Mouse (Mus musculus): ENCODE measurements around the gene Sec14l1.

GRCm38 (mm10) chr11:117113377-117113776 is 1.6 kb upstream of the Sec14l1 start:
- TF ChIP-seq EP300 (IDR thresholded peaks at IDR 0.05; ENCODE audit: low read depth in 1 of 2, low read length in 2 of 2) = no peak
- peak; percentile 81 to 84 (median 84) for TF ChIP-seq CTCF (IDR thresholded peaks at IDR 0.05 in 2 of 3, conservative IDR thresholded peaks at IDR 0.05 in 1 of 3; ENCODE audit: control insufficient read depth in 1 of 3, insufficient read depth in 1 of 3, low read depth in 2 of 3, low read length in 3 of 3, poor library complexity in 1 of 3, severe bottlenecking in 1 of 3)
- TF ChIP-seq SMC3 (IDR thresholded peaks at IDR 0.05; ENCODE audit: low read depth, low read length) = peak; percentile 59
- TF ChIP-seq MAX (IDR thresholded peaks at IDR 0.05; ENCODE audit: low read length) = no peak; the same call in 1 of the 2 replicates
- 0 out of 2 replicates have a peak, but pooled peaks have one; percentile 17 for TF ChIP-seq GATA1 (IDR thresholded peaks at IDR 0.05; ENCODE audit: low read depth, low read length)
- peak in 1 of 2 experiments; percentile 6; a peak in 1 of 4 replicates for TF ChIP-seq POLR2A (IDR thresholded peaks at IDR 0.05; ENCODE audit: control insufficient read depth in 1 of 2, insufficient read depth in 1 of 2, low read depth in 1 of 2, low read length in 2 of 2, poor library complexity in 1 of 2)
- no peak for TF ChIP-seq JUND (IDR thresholded peaks at IDR 0.05; ENCODE audit: low read depth, low read length)
- no peak for TF ChIP-seq TAL1 (IDR thresholded peaks at IDR 0.05; ENCODE audit: low read length)
- 0 out of 2 replicates have a peak, but pooled peaks have one; percentile 6 for TF ChIP-seq NRF1 (IDR thresholded peaks at IDR 0.05; ENCODE audit: insufficient read depth, low read depth, low read length, poor library complexity, severe bottlenecking)
- TF ChIP-seq NELFE (IDR thresholded peaks at IDR 0.05; ENCODE audit: low read depth, low read length) = no peak; the same call in 1 of the 2 replicates
- peak; percentile 54; the same call in 1 of the 2 replicates for TF ChIP-seq RCOR1 (IDR thresholded peaks at IDR 0.05; ENCODE audit: low read depth, low read length)
- TF ChIP-seq USF2 (IDR thresholded peaks at IDR 0.05; ENCODE audit: borderline replicate concordance in 1 of 2, insufficient read depth in 1 of 2, low read depth in 1 of 2, low read length in 2 of 2) = no peak

All from MEL (cell line).